Mouse (Mus musculus): ENCODE results near the gene Tle2.

Tle2 gene

GRCm38 (mm10) chr10:81572133-81572671 is 2.2 kb upstream of the Tle2 start:
- DNase-seq (ENCODE audit: inconsistent age in 2 of 2, low spot score in 1 of 2): peak; percentile 80 to 92

DNA sequence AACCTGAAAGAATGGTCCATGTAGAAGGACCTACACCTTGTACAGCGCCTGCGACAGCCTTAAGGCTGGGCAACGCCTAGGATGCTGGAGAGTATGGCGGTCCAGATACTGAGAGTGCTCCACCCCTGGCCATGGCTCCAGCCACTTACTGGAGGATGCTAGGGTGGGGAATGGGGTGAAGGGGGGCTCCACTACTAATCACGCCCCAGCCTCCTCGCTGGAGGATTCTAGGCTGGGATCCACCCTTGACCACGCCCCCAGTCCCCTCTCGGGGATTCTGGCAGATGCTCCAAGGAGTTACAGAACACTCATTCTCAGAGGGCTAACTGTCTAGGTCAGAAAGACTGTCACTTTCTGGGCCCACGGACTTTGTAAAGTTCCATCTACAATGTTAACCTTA is 1.4 kb upstream of the Tle2 start:
- DNase-seq (ENCODE audit: inconsistent age in 2 of 2, low spot score in 1 of 2): peak; percentile 59 to 77

GRCm38 (mm10) chr10:81575208-81575631 is 859 bp downstream of the Tle2 start:
- peak; percentile 77 to 84 for DNase-seq (ENCODE audit: inconsistent age in 2 of 2, low spot score in 1 of 2)

DNA sequence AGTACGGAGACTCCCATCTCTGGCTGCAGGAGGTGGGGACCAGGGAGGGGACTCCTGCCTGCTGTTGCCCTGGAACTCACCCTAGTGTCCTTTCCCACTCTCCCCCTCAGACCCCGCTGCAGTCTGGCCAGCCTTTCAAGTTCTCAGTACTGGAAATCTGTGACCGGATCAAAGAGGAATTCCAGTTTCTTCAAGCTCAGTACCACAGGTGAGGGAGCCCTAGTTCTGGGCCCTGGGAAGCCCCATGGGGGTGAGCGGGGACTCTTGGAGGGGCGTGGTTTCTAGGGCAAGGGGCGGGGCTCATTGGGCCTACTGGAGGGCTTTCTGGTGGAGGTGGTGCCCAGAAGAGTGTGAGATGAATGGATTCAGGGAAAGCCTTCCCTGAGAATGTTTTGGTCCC is 1.3 kb downstream of the Tle2 start:
- peak; percentile 75 to 86 for DNase-seq (ENCODE audit: inconsistent age in 2 of 2, low spot score in 1 of 2)

DNA sequence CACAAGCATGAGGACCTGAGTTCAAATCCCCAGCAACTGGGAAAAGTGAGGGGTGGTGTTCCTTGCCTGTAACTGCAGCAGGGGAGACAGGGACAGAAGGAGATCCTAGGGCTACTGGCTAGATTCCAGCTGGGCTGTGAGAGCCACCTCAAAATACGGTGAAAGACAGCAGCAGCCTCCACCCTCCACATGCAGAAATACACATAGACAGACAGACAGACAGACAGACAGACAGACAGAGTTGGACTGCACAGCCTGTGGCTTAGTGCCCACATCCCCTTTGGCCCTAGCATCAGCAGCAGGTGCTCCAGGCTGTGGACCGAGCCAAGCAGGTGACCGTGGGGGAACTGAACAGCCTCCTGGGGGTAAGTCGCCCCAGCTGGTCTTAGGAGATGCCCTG is 5.6 kb downstream of the Tle2 start:
- DNase-seq (ENCODE audit: inconsistent age in 2 of 2, low spot score in 1 of 2): no peak

- DNase-seq (ENCODE audit: inconsistent age in 2 of 2, low spot score in 1 of 2): peak in 1 of 2 experiments; percentile 46
Observed at GRCm38 (mm10) chr10:81580441-81581070, 6.2 kb downstream of the Tle2 start.

- DNase-seq (ENCODE audit: inconsistent age in 2 of 2, low spot score in 1 of 2): peak; percentile 43 to 72
Observed at GRCm38 (mm10) chr10:81583347-81583746, 9.0 kb downstream of the Tle2 start.

- DNase-seq (ENCODE audit: inconsistent age in 2 of 2, low spot score in 1 of 2): no peak
Observed at GRCm38 (mm10) chr10:81588739-81589138, 14.4 kb downstream of the Tle2 start.

DNA sequence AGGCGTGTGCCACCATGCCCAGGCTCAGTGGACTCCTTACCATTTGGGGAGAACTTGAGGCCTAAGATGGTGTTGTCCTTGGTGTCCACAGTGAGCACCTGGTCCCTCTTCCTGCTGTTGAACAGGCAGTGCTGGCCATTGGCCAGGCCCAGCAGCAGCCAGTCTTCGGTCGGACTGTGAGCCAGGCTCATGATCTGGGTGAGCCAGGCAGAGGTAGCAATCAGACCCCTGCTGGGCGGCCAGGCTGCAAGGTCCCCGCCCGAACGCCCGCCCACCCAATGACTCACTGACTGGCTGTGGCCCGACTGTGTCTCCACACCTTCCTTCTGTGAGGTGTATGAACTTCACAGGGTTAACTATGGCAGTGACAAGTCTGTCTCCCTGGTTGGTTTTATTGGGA is 17.5 kb downstream of the Tle2 start:
- DNase-seq (ENCODE audit: inconsistent age in 2 of 2, low spot score in 1 of 2): no peak

- DNase-seq (ENCODE audit: inconsistent age in 2 of 2, low spot score in 1 of 2): no peak
Observed at GRCm38 (mm10) chr10:81592631-81593030, 18.3 kb downstream of the Tle2 start.

- DNase-seq (ENCODE audit: inconsistent age in 2 of 2, low spot score in 1 of 2): no peak
Observed at GRCm38 (mm10) chr10:81593223-81593622, 18.9 kb downstream of the Tle2 start.

GRCm38 (mm10) chr10:81593935-81594334 is 19.6 kb downstream of the Tle2 start:
- no peak for DNase-seq (ENCODE audit: inconsistent age in 2 of 2, low spot score in 1 of 2)

GRCm38 (mm10) chr10:81595599-81595998 is 21.2 kb downstream of the Tle2 start:
- peak in 1 of 2 experiments; percentile 51 for DNase-seq (ENCODE audit: inconsistent age in 2 of 2, low spot score in 1 of 2)

DNA sequence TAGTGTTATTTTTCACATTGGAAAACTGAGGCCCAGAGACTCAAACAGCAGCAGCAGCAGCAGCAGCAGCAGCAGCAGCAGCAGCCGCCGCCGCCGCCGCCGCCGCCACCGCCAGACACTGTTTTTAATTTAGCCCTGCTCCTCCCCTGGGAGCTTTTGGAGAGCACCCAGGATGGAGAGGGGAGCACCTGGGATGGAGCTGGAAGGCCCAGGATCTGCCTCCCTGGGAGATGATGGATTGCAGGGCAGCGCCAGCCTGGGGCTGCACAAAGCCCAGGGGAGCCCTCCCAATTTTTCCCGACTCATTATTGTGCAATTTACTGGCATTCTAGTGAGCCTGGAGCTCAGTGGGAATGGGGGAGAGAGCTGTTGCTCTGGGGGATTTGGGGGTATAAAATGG is 22.2 kb downstream of the Tle2 start:
- DNase-seq (ENCODE audit: inconsistent age in 2 of 2, low spot score in 1 of 2): peak; percentile 67 to 79

DNA sequence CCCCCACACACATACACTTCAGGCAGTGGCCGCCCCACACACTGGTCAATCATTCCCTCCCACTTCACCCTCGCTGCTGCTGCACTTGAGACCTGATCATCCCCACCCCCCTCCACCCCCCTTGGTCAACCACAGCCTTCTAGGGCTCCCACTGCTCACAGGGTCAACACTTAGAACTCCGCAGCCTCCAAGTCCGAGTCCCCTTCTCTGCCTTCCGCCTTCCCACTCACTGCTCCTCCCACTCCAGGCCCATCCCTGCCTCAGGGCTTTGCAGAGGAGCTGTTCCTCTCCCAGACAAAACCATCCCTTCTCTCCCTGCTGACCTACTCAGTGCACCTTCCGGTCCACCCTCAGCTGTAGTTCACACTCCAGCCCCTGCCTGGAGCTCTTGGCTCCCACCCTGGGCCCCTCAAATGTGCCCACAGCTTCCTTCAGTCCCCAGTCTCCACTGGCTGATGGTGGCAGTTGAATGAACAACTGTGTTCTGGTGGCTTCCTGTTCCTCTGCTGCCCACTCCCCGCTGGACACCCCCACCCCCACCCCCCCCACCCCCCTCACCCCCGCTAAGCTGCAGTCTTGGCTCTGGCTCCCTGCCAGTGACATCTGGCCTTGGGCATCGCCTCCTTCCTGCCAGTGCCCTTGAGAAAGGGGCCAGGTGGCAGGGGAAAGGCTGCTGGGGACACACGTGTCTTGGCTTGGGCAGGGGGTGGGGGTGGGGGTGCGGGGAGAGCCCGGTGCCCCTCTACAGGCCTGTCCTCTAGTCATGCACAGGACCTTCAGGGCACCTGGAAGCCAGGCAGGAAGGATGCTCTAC is 23.0 kb downstream of the Tle2 start:
- peak; percentile 80 to 86 for DNase-seq (ENCODE audit: inconsistent age in 2 of 2, low spot score in 1 of 2)

DNA sequence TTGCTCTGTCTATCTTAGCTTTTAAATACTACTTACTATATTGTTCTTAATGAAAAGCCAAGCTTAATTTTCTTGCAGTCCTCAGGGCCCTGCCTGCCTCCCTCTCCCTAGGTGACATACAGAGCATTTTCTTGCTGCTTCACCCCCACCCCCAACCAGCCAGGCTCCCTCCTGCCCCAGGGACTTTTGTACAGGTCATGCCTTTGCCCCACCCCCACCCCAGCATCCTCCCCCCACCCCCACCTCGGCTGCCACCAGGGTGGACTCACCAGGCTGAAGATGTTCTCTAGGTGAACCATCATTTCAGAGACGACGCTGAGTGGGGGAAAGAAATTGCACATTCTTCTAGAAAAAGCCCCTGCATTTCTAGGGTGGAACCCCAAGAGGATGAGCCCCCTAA is 24.0 kb downstream of the Tle2 start:
- DNase-seq (ENCODE audit: inconsistent age in 2 of 2, low spot score in 1 of 2): no peak

GRCm38 (mm10) chr10:81598871-81599270 is 24.5 kb downstream of the Tle2 start:
- DNase-seq (ENCODE audit: inconsistent age in 2 of 2, low spot score in 1 of 2): no peak

GRCm38 (mm10) chr10:81599630-81600029 is 25.3 kb downstream of the Tle2 start:
- no peak for DNase-seq (ENCODE audit: inconsistent age in 2 of 2, low spot score in 1 of 2)

DNA sequence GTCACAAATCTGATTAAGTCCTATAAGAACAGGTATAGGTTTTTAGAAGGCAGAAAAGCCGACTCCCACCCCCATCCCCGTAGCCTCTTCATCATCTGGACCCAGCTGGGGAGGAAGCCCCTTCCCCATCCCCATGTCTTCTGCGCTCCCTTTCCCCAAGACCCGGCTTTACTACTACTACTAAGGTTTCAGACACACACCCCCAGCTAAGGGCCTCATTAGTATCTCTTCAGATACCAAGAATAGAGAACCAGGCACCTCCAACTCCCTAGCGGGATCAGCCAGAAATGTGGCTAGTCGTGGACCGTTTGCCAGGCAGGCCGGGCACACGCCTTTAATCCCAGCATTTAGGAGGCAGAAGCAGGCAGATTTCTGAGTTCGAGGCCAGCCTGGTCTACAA is 25.7 kb downstream of the Tle2 start:
- DNase-seq (ENCODE audit: inconsistent age in 2 of 2, low spot score in 1 of 2): no peak

GRCm38 (mm10) chr10:81600738-81601203 is 26.4 kb downstream of the Tle2 start, which contains the start of gene Tle6:
TSS of gene Tle6 (minus strand) at chr10:81601073.
- DNase-seq (ENCODE audit: inconsistent age in 2 of 2, low spot score in 1 of 2): peak; percentile 98

DNA sequence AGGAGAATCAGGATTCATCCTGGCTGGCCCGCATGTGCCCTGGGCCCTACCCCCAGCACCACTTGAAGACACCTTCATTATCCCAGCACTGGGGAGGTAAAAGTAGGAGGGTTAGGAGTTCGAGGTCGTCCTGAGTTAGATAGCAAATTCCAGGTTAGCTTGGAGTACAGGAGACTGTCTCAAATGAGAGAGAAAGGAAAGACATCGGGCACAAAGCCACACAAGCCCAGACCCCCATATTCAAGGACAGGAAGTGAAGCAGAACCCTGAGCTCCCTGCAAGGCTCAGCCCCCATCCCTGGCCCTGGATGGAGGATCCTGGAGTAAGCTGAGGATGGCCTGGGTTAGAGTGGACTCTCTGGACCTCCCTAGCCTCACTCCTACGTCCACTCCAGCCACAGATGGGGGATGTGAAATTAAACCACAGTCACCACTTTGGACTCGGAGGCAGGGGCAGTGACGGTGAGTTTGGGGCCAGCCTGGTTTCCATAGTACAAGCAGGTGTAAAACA is 27.1 kb downstream of the Tle2 start:
- peak in 1 of 2 experiments; percentile 64 for DNase-seq (ENCODE audit: inconsistent age in 2 of 2, low spot score in 1 of 2)

GRCm38 (mm10) chr10:81602741-81603151 is 28.4 kb downstream of the Tle2 start:
- DNase-seq (ENCODE audit: inconsistent age in 2 of 2, low spot score in 1 of 2): peak; percentile 45 to 81
